Mouse (Mus musculus) embryonic facial prominence, embryonic 15.5 days (tissue): ENCODE data around the gene Adamts14. TPM values are rescaled to one million over a fixed set of nuclear protein-coding genes. Genes with fewer than 3 reads are reported as not detected.

Experiments used
- ATAC-seq: fragments of 200-750 bp; cut with Nextera tagmentation; 2 replicates; pipeline ENCODE4 v1.8.0; 2017; ENCODE audit warnings: low read depth, moderate TSS enrichment; ENCODE audit not compliant: insufficient number of reproducible peaks, low FRiP score, low TSS enrichment
- H3K27ac ChIP-seq: fragments of 300-500 bp; sonication (generic); replicated peaks from 2 replicates; pipeline ENCODE4 v1.5.1; 2015; ENCODE audit warnings: mild to moderate bottlenecking, inconsistent platforms
- H3K27me3 ChIP-seq: fragments of 300-500 bp; sonication (generic); 2 replicates; pipeline ENCODE4 v1.6.1; 2015; ENCODE audit warnings: inconsistent platforms
- H3K36me3 ChIP-seq: fragments of 300-500 bp; sonication (generic); 2 replicates; pipeline ENCODE4 v1.6.1; 2015; ENCODE audit warnings: mild to moderate bottlenecking, inconsistent platforms
- H3K4me1 ChIP-seq: fragments of 300-500 bp; sonication (generic); 2 replicates; pipeline ENCODE4 v1.6.1; 2015; ENCODE audit warnings: inconsistent platforms
- H3K4me2 ChIP-seq: fragments of 300-500 bp; sonication (generic); replicated peaks from 2 replicates; pipeline ENCODE4 v1.6.1; 2015; ENCODE audit warnings: mild to moderate bottlenecking, inconsistent platforms
- H3K4me3 ChIP-seq: fragments of 300-500 bp; sonication (generic); replicated peaks from 2 replicates; pipeline ENCODE4 v1.5.1; 2015; ENCODE audit warnings: mild to moderate bottlenecking, inconsistent platforms
- H3K9ac ChIP-seq: fragments of 300-500 bp; sonication (generic); 2 replicates; pipeline ENCODE4 v1.6.1; 2015; ENCODE audit warnings: inconsistent platforms
- H3K9me3 ChIP-seq: fragments of 300-500 bp; sonication (generic); replicated peaks from 2 replicates; pipeline ENCODE4 v1.6.1; 2016; ENCODE audit warnings: inconsistent platforms
- WGBS: fragments of 180-500 bp; shearing (Covaris S2); methylation state at CpG from one replicate; pipeline ENCODE4 v1.1.7; 2015; 5-methylcytosine and 5-hydroxymethylcytosine counted together
- polyA plus RNA-seq: library from polyadenylated mRNA; unstranded; fragments of >200 nt; fragmentation: Nextera tagmentation; extraction: Ambion mirVana; gene quantifications from 2 replicates; pipeline ENCODE4 v1.2.1, GENCODE M21; 2015

Gene Adamts14
- polyA plus RNA-seq, 1 experiment from 2014 or later: 8.0 TPM

GRCm38 (mm10) chr10:61158594-61158993 lies 114.6 kb downstream of the Adamts14 start:
- no peak overlapping the region for H3K27ac ChIP-seq
- H3K27me3 ChIP-seq: no peaks in the 10 kb centered on the region
- no peaks in the 10 kb centered on the region for H3K4me1 ChIP-seq
- 88% methylated on average over 3 of the region's 3 CpGs for WGBS
- no peak overlapping the region for H3K4me2 ChIP-seq
- no peak overlapping the region for H3K9ac ChIP-seq
- H3K36me3 ChIP-seq: no peaks in the 10 kb centered on the region
- H3K9me3 ChIP-seq: no peaks in the 10 kb centered on the region
- no peak overlapping the region for H3K4me3 ChIP-seq
- no peak for ATAC-seq

DNA sequence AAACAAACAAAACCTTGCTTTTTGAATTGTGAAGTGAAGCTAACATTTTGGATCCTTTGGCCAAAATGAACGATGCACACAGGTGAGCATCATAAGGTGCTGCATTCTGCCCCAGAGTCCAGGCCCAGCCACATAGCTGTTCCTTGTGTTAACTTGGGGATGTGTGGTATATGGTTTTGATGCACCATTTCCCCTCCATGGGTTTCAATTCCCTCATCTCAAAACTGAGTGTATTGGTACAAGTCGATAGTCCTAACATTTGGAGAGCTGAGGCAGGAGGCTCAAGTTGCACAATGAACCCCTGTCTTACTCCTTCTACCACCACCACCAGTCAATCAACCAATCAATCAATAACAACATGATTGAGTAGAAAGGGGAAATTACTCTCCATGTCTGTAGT lies 116.8 kb downstream of the Adamts14 start:
- H3K9ac ChIP-seq: no peak overlapping the region
- 82% methylated on average over 2 of the region's 2 CpGs for WGBS
- no peak overlapping the region for H3K4me3 ChIP-seq
- no peaks in the 10 kb centered on the region for H3K9me3 ChIP-seq
- no peak for ATAC-seq
- H3K4me1 ChIP-seq: no peaks in the 10 kb centered on the region
- no peak overlapping the region for H3K4me2 ChIP-seq
- H3K27ac ChIP-seq: no peak overlapping the region
- H3K27me3 ChIP-seq: no peaks in the 10 kb centered on the region
- H3K36me3 ChIP-seq: no peaks in the 10 kb centered on the region

GRCm38 (mm10) chr10:61155611-61156010 lies 117.6 kb downstream of the Adamts14 start:
- no peak overlapping the region for H3K27ac ChIP-seq
- WGBS: 73% methylated on average over 3 of the region's 3 CpGs

DNA sequence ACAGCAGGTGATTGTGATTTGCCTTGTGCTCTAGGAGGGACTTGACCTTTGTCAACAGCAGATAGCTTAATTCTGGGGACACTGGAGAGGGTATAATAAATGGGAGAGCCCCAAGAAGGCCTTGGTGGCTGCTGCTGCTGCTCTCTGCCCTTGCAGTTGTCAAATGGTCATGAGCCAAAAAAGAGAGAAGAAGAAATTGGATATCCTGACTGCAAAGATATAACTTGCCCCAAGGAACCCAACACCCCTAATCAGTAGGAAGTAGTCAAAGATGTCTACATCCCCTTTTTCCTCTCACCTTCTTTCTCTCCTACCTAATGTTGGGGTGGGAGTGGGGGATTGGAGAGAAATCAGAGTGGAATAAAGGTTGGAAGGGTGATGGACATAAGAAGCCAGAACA lies 121.1 kb downstream of the Adamts14 start:
- Histone ChIP-seq H3K4me2 (no peak overlapping the region), H3K27ac (no peak overlapping the region), H3K4me1 (peaks cover 3% of the 10 kb centered on the region; the same call in 1 of the 2 replicates), H3K9ac (no peak overlapping the region), H3K4me3 (no peak overlapping the region), H3K27me3 (no peaks in the 10 kb centered on the region), H3K36me3 (no peaks in the 10 kb centered on the region), H3K9me3 (no peaks in the 10 kb centered on the region)
- ATAC-seq: no peak

More at GRCm38 (mm10) chr10:61155611-61156010, 117.6 kb downstream of the Adamts14 start:
- Histone ChIP-seq H3K9ac (no peak overlapping the region), H3K4me1 (no peaks in the 10 kb centered on the region), H3K4me2 (no peak overlapping the region), H3K36me3 (no peaks in the 10 kb centered on the region), H3K27me3 (no peaks in the 10 kb centered on the region), H3K4me3 (no peak overlapping the region), H3K9me3 (no peaks in the 10 kb centered on the region)
- no peak for ATAC-seq

GRCm38 (mm10) chr10:61150616-61151015 lies 122.6 kb downstream of the Adamts14 start:
- no peaks in the 10 kb centered on the region for H3K9me3 ChIP-seq
- H3K27me3 ChIP-seq: no peaks in the 10 kb centered on the region
- no peak for ATAC-seq
- no peak overlapping the region for H3K4me2 ChIP-seq
- no peak overlapping the region for H3K9ac ChIP-seq
- H3K4me1 ChIP-seq: peaks cover 5% of the 10 kb centered on the region
- 40% methylated on average over 6 of the region's 6 CpGs for WGBS
- H3K27ac ChIP-seq: peak overlapping the region; percentile 55; the same call in 1 of the 2 replicates
- no peaks in the 10 kb centered on the region for H3K36me3 ChIP-seq
- H3K4me3 ChIP-seq: no peak overlapping the region

DNA sequence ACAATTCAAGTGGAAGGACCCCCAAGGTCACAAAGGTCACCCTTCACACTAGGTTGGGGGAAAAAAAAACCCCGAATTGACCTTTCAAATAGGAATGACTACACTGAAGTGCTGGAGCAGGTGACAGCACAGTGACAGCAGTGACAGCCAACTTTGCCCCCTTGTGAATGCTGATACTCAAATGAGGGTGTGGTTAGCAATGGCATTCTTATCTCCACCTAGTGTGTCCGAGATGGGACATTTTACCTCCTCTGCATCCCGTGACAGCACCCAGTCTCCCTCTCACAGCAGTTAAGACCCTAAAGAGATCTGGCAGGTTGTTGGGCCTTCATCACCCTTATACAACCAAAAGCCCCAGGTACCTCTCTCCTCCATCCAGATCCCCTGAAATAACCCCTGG lies 123.8 kb downstream of the Adamts14 start:
- Histone ChIP-seq H3K9me3 (no peaks in the 10 kb centered on the region), H3K4me3 (no peak overlapping the region), H3K27me3 (no peaks in the 10 kb centered on the region), H3K36me3 (no peaks in the 10 kb centered on the region), H3K27ac (no peak overlapping the region), H3K4me1 (peaks cover 9% of the 10 kb centered on the region), H3K9ac (no peak overlapping the region), H3K4me2 (no peak overlapping the region)
- 67% methylated on average over 3 of the region's 3 CpGs for WGBS
- no peak for ATAC-seq

- ATAC-seq: peak; percentile 92
These were observed 125.8 kb downstream of the Adamts14 start, which contains the start of gene Sgpl1 for GRCm38 (mm10) chr10:61147157-61148040. Gene Sgpl1 (minus strand): TSS chr10:61147703.

More at GRCm38 (mm10) chr10:61147157-61148040, 125.8 kb downstream of the Adamts14 start, which contains the start of gene Sgpl1:
- Histone ChIP-seq H3K27me3 (no peaks in the 10 kb centered on the region), H3K4me1 (peaks cover 9% of the 10 kb centered on the region), H3K9ac (peak within 1 kb of the TSS; percentile 94), H3K9me3 (no peaks in the 10 kb centered on the region), H3K27ac (peak within 1 kb of the TSS; percentile 96), H3K4me2 (peak within 1 kb of the TSS; percentile 94), H3K4me3 (peak within 1 kb of the TSS; percentile 92), H3K36me3 (no peaks in the 10 kb centered on the region)
- WGBS: under 1% methylated on average over 82 of the region's 82 CpGs

Other genes with a start within 250 kb of the Adamts14 start
- 16.8 and 19.3 TPM in 2 replicates for gene Pcbd1, start 184.1 kb downstream of the Adamts14 start, polyA plus RNA-seq
- 63.4 and 66.7 TPM in 2 replicates for gene Sgpl1, start 125.7 kb downstream of the Adamts14 start, polyA plus RNA-seq
- 1.3 and 1.5 TPM in 2 replicates for gene Tbata, start 101.5 kb downstream of the Adamts14 start, polyA plus RNA-seq
- gene Prf1, start 24.4 kb upstream of the Adamts14 start, polyA plus RNA-seq: 0.08 TPM in 1 of 2 replicates, not detected in the other
- 22.7 and 22.8 TPM in 2 replicates for gene Pald1, start 110.1 kb upstream of the Adamts14 start, polyA plus RNA-seq
- gene Nodal, start 144.5 kb upstream of the Adamts14 start, polyA plus RNA-seq: 0.08 and 0.20 TPM in 2 replicates
- 66.0 and 66.9 TPM in 2 replicates for gene Eif4ebp2, start 179.2 kb upstream of the Adamts14 start, polyA plus RNA-seq
- gene Lrrc20, start 202.4 kb upstream of the Adamts14 start, polyA plus RNA-seq: 10.0 and 10.5 TPM in 2 replicates